Mouse (Mus musculus) liver, adult (tissue): ENCODE measurements at regions not wholly inside any gene's neighbourhood (a gene's known extent, or its start where the extent isn't known, plus 50 kb on each side); places are given as distances from the start of the nearest gene placed in this dataset.

Experiments used
- GATA4 ChIP-seq: IDR thresholded peaks from 2 replicates; pipeline ENCODE4 v1.6.1; 2014; ENCODE audit warnings: mild to moderate bottlenecking, low read length; ENCODE audit not compliant: insufficient replicate concordance

DNA sequence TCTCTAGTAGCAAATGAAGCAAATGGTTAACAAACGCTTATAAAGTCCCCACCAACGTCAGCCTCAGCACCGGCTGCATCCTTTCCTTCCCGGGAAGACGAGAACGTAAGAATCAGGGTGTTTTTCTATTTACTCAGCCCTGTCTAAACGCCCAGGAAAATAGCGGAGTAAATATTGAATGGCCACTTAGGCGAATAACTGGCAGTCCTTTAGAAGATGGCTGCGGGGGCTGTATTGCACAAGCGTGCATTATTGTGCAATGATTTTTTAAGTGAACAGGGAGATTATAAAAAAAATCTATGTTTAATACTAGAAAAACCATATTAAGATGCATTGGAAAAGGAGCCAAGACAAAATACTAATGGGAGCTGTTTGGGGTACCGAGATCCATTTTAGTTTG lies 410.3 kb downstream of the Wdr11 start:
- TF ChIP-seq GATA4, result no peak

DNA sequence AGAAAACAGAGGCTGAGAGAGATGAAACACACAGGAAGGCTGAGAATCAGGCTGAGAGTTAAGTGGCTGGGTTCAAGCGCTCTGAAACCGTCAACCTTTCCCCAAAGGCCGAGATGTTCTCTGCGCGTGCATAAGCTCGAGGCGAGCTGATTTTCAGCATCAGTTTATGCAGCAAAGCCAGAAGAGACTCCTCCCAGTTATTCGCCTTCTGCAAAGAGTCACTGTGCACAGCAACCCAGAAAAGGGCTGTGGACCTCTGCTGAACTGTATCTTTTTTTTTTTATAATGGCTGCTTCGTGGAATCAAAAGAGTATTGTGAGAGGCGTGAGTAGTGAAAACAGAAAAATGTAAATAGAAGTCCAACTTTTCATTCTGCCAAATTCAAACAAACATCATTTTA lies 413.7 kb downstream of the Wdr11 start:
- no peak for TF ChIP-seq GATA4

DNA sequence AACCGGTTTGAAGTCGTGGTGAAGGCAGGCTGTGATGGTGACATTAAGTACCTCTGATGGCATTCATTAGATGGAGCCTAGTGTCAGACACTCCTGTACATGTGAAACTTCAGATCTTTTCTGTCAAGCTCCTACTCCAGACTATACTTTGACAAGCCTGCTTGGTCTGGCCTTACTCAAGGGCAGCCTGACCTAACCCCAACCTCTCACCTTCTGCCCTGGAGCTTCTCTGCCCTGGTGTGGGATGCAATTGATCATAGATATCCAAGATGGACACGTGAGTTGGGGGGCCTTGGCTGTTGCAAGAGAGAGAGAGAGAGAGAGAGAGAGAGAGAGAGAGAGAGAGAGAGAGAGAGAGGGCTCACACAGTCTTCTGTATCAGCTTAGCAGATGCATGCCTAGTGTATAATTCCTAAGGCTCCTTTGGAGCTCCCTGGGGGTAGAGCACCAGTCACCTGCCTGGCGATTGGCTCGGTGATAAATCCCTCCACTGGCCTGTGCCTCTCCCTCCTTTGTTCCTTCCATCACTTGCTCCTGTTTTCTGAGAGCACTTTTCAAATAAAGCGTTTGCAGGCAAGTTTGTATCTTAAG lies 416.4 kb downstream of the Wdr11 start:
- no peak for TF ChIP-seq GATA4

DNA sequence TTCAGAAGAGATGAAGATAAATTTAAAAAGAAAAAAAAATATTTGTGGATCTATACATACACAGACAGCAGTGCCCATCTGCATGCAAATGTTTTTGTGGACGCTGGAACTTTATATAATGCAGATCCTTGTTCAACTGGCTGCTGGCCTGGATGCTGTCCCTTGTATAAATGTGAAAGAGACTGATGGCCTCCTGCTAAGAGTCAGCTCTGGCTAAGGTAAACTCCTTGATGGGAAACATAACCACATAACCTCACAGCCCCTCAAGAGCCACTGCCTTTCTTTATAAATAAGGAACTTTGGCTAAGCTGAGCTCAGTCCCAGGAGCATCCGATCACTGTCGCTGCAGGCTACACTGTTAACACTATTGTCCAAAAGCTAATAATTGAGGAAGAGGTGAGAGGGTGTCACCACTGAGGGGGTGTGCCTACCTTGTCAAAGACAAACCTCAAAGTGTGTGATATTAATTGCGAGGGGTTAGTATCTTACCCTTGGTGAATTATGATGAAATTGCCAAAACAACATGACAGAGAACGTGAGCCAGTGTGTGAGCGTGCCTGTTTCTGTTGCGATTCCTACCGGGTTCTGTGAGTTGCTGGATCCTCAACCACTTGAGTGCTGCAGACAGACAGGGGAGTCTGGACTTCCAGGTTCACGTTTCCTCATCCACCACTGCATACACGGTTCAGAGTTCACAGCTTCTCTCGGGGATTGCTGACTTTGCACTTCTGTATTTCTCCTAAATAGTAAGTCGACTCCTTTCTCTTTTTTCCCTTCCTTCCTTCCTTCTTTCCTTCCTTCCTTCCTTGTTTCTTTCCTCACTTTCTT lies 417.1 kb downstream of the Wdr11 start:
- no peak for TF ChIP-seq GATA4

DNA sequence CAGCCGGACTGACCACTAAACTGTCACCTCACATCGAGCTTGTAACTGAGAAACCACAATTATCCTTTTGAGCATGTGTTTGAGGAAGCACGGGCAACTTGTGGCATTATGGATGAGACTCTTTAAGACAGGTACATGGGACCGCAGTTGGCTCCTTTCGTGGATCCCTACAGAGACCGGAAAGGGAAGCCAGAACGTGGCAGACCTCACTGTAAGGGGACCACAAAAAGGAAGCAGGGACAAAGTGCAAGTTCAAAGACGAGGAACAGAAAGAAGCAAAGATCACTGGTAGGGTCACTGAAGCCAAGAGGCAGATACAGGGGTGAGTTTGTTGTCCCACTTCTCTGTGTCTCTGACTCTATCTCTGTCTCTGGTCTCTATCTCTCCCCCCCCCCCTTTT lies 420.4 kb downstream of the Wdr11 start:
- TF ChIP-seq GATA4, result no peak

DNA sequence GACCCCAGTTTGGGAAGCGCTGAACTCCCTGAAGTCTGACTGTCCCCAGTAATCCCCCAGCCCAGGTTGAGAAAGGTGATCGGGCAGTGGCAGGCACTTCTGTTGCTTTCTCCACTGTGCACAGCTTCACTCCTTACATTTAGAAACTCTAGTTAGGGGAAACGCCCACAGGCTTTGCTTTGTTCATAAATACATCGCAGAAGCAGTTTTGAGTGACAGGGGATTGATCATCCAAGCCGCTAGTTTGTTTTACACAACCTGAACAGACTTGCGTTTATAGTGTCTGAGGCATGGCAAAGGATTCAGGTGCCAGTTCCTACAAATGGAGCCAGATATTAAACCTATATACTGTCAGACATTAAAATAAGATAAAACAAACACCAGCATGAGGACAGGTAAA lies 421.4 kb downstream of the Wdr11 start:
- no peak for TF ChIP-seq GATA4

DNA sequence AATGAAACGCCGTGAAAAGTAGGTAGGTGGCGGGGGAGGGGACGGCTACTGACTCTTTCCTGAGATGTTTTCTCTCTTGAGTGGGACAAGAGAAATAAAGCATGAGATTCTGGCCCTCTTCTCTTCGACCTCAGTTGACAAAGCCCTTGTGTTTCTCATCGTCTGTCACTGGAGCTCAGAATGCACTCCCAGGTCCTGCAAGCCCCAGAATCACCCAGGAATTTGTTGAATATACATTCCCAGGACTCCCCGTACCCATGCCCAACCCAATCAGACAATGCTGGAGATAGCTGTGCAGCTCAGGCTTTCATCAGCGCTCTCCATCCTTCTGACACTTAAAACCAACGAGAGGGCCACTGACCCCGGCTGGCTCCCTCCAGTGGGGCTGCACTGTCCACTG lies 422.9 kb downstream of the Wdr11 start:
- no peak for TF ChIP-seq GATA4

- TF ChIP-seq GATA4, result peak; percentile 66; the same call in 1 of the 2 replicates
These were observed 423.8 kb downstream of the Wdr11 start for GRCm38 (mm10) chr7:130015375-130016014.

- no peak for TF ChIP-seq GATA4
These were observed 424.6 kb downstream of the Wdr11 start for GRCm38 (mm10) chr7:130016015-130016874.

GRCm38 (mm10) chr7:130018891-130019290 lies 427.2 kb downstream of the Wdr11 start:
- no peak for TF ChIP-seq GATA4

GRCm38 (mm10) chr7:130028945-130029344 lies 437.3 kb downstream of the Wdr11 start:
- no peak for TF ChIP-seq GATA4

GRCm38 (mm10) chr7:130030711-130031110 lies 439.0 kb downstream of the Wdr11 start:
- TF ChIP-seq GATA4, result no peak

DNA sequence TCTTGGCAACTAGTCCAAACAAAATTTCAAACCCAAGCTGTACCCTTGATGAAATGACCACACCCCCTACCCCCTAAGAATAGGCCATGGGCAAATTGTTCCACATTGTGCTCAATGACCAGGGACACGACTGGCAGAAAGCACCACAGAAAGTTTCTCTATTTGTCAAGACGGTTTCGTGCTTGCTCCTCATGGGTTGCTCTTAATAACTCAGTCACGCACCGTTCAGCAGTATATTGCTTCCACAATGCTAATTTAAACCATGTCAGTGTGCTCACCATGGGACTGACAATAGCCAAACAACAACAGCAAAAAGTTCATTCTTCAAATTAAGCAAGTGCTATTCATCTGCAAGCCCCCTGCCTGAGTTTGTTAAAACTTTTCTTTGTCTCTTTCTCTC lies 444.6 kb downstream of the Wdr11 start:
- TF ChIP-seq GATA4, result no peak

- no peak for TF ChIP-seq GATA4
These were observed 445.3 kb downstream of the Wdr11 start for GRCm38 (mm10) chr7:130036845-130037572.

- TF ChIP-seq GATA4, result no peak
These were observed 445.9 kb downstream of the Wdr11 start for GRCm38 (mm10) chr7:130037573-130037925.
